Mouse (Mus musculus) embryonic facial prominence, embryonic 10.5 days (tissue): ENCODE measurements at regions not wholly inside any gene's neighbourhood (a gene's known extent, or its start where the extent isn't known, plus 50 kb on each side); places are given as distances from the start of the nearest gene placed in this dataset.
"Not testable (repeated sequence)": the region's sequence is repeated elsewhere in the genome, so short reads cannot be mapped to it uniquely, and the experiment has no call there.

ENCODE experiments used
- DNase-seq: peaks from one replicate; pipeline ENCODE4 v3.0.0-alpha.2; 2017; ENCODE audit warnings: low spot score
- H3K27ac ChIP-seq: fragments of 300-500 bp; sonication (generic); replicated peaks from 2 replicates; pipeline ENCODE4 v1.5.1; 2016; ENCODE audit warnings: mild to moderate bottlenecking
- H3K27me3 ChIP-seq: fragments of 300-500 bp; sonication (generic); replicated peaks from 2 replicates; pipeline ENCODE4 v1.6.1; 2016; ENCODE audit warnings: low read depth, mild to moderate bottlenecking; ENCODE audit not compliant: poor library complexity, severe bottlenecking
- H3K36me3 ChIP-seq: fragments of 300-500 bp; sonication (generic); replicated peaks from 2 replicates; pipeline ENCODE4 v1.6.1; 2016; ENCODE audit warnings: mild to moderate bottlenecking, moderate library complexity
- H3K4me1 ChIP-seq: fragments of 300-500 bp; sonication (generic); 2 replicates; pipeline ENCODE4 v1.6.1; 2016
- H3K4me3 ChIP-seq: fragments of 300-500 bp; sonication (generic); 2 replicates; pipeline ENCODE4 v1.5.1; 2016; ENCODE audit warnings: mild to moderate bottlenecking, moderate library complexity
- H3K9me3 ChIP-seq: fragments of 300-500 bp; sonication (generic); 2 replicates; pipeline ENCODE4 v1.6.1; 2016; ENCODE audit warnings: mild to moderate bottlenecking
- WGBS: fragments of 180-500 bp; shearing (Covaris S2); methylation state at CpG from one replicate; pipeline ENCODE4 v1.1.7; 2016; 5-methylcytosine and 5-hydroxymethylcytosine counted together

DNA sequence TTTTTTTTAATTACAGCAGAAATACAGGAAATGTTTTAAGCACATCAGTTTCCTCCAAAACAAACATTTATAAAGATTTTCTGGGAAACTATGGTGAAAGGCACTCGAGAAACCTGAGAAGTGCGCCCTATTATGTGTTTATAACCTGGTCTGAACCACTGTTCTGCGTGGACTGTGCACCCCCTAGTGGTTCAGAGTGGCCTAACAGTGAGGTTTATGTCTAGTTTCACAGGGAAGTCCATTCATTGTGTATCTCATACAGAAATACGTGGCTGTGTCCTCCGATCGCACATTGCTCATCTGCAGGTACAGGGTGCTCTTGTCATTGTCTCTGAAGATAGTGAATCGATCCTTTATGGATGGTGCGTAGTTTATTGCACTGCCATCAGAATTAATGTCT lies 504.3 kb downstream of the Adam6a start:
- H3K36me3 ChIP-seq, H3K27ac ChIP-seq, H3K4me1 ChIP-seq, H3K27me3 ChIP-seq, H3K9me3 ChIP-seq, H3K4me3 ChIP-seq: not testable (repeated sequence)
- WGBS: 68% methylated on average over 8 of the region's 8 CpGs
- DNase-seq: peak; percentile 9

DNA sequence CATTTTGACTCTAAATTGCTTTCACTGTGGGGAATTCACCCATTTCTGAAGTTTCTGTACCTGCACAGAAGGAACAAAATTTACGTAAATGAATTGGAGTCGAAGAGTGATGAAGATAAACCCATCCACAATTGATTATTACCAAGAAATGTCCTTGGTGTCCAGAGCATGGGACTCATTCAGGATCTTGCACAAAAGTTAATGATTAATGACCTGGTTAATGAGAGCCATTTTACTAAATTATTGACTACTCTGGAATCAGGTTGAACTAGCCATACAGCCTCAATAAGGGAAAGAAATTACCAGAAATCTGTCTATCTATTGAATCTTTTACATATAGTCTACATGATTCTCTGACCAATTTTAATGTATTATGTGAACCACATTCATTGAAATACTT lies 509.6 kb downstream of the Adam6a start:
- no peaks in the 10 kb centered on the region for H3K27me3 ChIP-seq
- 92% methylated on average over 2 of the region's 2 CpGs for WGBS
- no peak for DNase-seq
- no peak overlapping the region for H3K4me3 ChIP-seq
- H3K9me3 ChIP-seq: no peaks in the 10 kb centered on the region
- no peaks in the 10 kb centered on the region for H3K4me1 ChIP-seq
- H3K27ac ChIP-seq: no peak overlapping the region
- H3K36me3 ChIP-seq: no peaks in the 10 kb centered on the region

DNA sequence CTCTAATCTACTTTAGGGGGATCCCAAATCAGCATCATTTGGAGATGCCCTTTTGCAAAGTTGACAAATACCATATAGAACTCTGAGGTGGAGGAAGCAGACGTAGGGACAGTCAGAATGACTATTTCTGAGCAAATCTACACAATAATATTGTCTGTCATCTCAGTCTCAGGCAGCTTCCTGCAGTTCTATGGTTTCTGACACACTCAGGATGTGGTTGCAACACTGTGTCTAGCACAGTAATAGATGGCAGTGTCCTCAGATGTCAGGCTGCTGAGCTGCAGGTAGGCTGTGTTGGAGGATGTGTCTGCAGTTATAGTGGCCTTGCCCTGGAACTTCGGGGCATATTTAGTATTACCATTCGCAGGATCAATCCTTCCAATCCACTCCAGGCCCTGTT lies 515.9 kb downstream of the Adam6a start:
- WGBS: 72% methylated on average over 3 of the region's 3 CpGs
- no peaks in the 10 kb centered on the region for H3K27me3 ChIP-seq
- H3K4me3 ChIP-seq: no peak overlapping the region
- H3K36me3 ChIP-seq: no peaks in the 10 kb centered on the region
- H3K4me1 ChIP-seq: no peaks in the 10 kb centered on the region
- peaks cover 5% of the 10 kb centered on the region; the same call in 1 of the 2 replicates for H3K9me3 ChIP-seq
- no peak for DNase-seq
- H3K27ac ChIP-seq: no peak overlapping the region

- Histone ChIP-seq H3K36me3 (no peaks in the 10 kb centered on the region), H3K4me1 (no peaks in the 10 kb centered on the region), H3K27ac (no peak overlapping the region), H3K9me3 (peaks cover 12% of the 10 kb centered on the region; the same call in 1 of the 2 replicates), H3K4me3 (no peak overlapping the region), H3K27me3 (no peaks in the 10 kb centered on the region)
- no peak for DNase-seq
Observed at GRCm38 (mm10) chr12:114067166-114067565, 523.5 kb downstream of the Adam6a start.

- not testable (repeated sequence) for H3K4me1 ChIP-seq, H3K27ac ChIP-seq, H3K4me3 ChIP-seq, H3K27me3 ChIP-seq, H3K36me3 ChIP-seq, DNase-seq
- peaks cover 14% of the 10 kb centered on the region for H3K9me3 ChIP-seq
- WGBS: 90% methylated on average over 4 of the region's 4 CpGs
Observed at GRCm38 (mm10) chr12:114108731-114109130, 565.0 kb downstream of the Adam6a start.

GRCm38 (mm10) chr12:114134897-114135296 lies 591.2 kb downstream of the Adam6a start:
- H3K4me1 ChIP-seq: no peaks in the 10 kb centered on the region
- H3K27ac ChIP-seq: no peak overlapping the region
- H3K9me3 ChIP-seq: peaks cover 37% of the 10 kb centered on the region; the same call in 1 of the 2 replicates
- H3K4me3 ChIP-seq: no peak overlapping the region
- H3K36me3 ChIP-seq: no peaks in the 10 kb centered on the region
- 57% methylated on average over 1 of the region's 1 CpGs for WGBS
- DNase-seq: no peak
- H3K27me3 ChIP-seq: no peaks in the 10 kb centered on the region

DNA sequence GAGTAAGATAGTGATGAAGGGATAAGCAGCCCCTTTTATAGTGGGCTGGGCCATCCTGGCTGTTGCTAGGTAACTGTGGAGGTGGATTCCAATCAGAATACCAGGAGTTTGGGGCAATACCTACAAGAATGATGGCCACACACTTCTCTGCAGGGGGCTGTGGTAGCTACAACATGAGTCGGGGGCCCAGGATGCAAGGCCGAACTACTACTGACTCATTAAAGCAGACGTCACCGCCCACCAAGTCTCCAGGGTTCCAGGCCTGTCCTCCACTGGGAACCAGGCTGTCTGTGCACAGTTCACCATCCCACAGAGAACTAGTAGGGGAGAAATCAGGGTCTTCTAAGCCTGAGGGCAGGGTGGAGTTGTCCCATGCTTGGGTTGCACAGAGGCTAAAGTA lies 605.1 kb downstream of the Adam6a start:
- H3K9me3 ChIP-seq: peaks cover 57% of the 10 kb centered on the region
- no peak overlapping the region for H3K4me3 ChIP-seq
- H3K27me3 ChIP-seq: no peaks in the 10 kb centered on the region
- H3K27ac ChIP-seq: no peak overlapping the region
- no peaks in the 10 kb centered on the region for H3K36me3 ChIP-seq
- WGBS: 92% methylated on average over 4 of the region's 4 CpGs
- DNase-seq: no peak
- no peaks in the 10 kb centered on the region for H3K4me1 ChIP-seq

DNA sequence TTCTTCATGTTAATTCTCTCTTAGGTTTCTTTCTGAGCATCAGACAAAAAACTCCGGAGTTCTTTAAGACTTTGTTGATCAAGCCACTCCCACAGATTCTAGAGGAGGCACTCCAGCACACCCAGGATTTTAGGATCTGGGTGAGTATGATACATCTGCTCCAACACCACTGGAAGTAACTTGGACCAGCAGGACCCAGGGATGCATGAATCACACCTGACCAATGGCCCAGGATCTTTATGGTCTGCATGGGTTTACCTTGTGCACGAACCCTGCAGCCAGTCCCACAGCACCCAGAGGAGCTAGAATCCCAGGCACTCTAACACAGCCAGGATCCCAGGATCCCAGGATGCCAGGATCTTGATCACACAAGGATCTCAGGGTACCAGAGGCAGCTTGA lies 628.6 kb downstream of the Adam6a start:
- H3K27ac ChIP-seq: no peak overlapping the region
- DNase-seq: no peak
- no peak overlapping the region for H3K4me3 ChIP-seq
- H3K36me3 ChIP-seq: no peaks in the 10 kb centered on the region
- WGBS: 79% methylated on average over 2 of the region's 2 CpGs
- no peaks in the 10 kb centered on the region for H3K4me1 ChIP-seq
- H3K27me3 ChIP-seq: no peaks in the 10 kb centered on the region
- peaks cover 18% of the 10 kb centered on the region for H3K9me3 ChIP-seq

DNA sequence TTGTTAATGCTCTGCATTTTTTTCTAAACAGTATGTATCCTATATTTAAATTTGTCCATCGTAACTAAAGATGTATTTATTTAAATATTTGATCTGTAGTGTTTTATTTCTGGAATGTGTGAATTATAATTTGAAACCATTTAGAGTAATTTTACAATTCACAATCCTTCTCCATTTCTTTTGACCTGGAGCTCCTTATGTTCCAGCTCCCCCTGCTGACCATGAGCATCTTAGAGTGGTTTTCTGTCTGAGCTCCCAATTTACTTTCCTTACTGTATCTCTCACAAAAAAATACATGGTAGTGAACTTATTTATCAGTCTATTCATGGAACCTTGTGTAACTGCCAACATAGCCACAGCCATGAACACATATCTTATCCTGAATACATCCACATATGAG lies 655.8 kb downstream of the Adam6a start:
- Histone ChIP-seq H3K4me1 (no peaks in the 10 kb centered on the region), H3K9me3 (peaks cover 28% of the 10 kb centered on the region), H3K4me3 (no peak overlapping the region), H3K36me3 (no peaks in the 10 kb centered on the region), H3K27me3 (no peaks in the 10 kb centered on the region), H3K27ac (no peak overlapping the region)
- no peak for DNase-seq
- 62% methylated on average over 1 of the region's 1 CpGs for WGBS

DNA sequence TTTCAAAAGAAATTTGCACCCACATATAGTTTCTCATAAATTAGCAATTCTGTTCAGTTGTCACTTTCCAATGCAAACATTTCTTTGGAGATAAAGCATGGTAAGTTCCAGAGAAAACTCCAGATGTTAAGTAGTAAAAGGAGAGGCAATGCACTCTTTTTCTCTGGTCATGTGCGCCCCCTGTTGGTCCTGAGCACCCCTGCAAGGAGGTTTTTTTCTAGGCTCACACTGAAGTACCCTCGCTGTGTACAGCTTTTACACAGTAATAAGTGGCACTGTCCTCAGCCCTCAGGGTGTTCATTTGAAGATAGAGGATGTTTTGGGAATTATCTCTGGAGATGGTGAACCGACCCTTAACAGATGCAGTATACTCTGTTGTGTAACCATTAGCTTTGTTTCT lies 678.8 kb downstream of the Adam6a start:
- no peaks in the 10 kb centered on the region for H3K4me1 ChIP-seq
- H3K4me3 ChIP-seq: no peak overlapping the region
- H3K36me3 ChIP-seq: no peaks in the 10 kb centered on the region
- DNase-seq: no peak
- H3K9me3 ChIP-seq: peaks cover 32% of the 10 kb centered on the region; the same call in 1 of the 2 replicates
- WGBS: 34% methylated on average over 3 of the region's 3 CpGs
- H3K27ac ChIP-seq: no peak overlapping the region
- no peaks in the 10 kb centered on the region for H3K27me3 ChIP-seq
